Mouse (Mus musculus): Measurements from ENCODE around the gene Tnni1.

Gene Tnni1

DNA sequence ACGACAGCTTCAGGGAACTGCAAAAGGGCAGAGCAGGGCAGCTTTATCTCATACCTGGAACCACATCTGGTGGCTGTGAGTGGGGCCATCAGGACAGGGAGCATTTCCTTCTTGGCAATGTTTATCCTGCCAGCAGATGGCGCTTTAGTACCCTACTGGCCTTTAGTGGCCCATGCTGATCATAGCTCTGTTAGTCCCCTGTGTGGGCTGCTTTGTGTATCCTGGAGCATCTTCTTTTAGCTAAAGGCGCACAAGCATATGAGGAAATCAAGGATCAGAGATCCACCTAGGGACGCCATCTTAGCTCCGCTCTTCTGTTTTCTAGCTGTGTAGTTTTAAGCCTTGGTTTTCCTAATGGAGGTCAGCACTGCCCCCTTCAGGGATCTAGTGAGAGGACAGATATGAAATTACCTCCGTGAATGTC is 67.9 kb downstream of the Tnni1 start:
- DNase-seq = peak; percentile 46

DNA sequence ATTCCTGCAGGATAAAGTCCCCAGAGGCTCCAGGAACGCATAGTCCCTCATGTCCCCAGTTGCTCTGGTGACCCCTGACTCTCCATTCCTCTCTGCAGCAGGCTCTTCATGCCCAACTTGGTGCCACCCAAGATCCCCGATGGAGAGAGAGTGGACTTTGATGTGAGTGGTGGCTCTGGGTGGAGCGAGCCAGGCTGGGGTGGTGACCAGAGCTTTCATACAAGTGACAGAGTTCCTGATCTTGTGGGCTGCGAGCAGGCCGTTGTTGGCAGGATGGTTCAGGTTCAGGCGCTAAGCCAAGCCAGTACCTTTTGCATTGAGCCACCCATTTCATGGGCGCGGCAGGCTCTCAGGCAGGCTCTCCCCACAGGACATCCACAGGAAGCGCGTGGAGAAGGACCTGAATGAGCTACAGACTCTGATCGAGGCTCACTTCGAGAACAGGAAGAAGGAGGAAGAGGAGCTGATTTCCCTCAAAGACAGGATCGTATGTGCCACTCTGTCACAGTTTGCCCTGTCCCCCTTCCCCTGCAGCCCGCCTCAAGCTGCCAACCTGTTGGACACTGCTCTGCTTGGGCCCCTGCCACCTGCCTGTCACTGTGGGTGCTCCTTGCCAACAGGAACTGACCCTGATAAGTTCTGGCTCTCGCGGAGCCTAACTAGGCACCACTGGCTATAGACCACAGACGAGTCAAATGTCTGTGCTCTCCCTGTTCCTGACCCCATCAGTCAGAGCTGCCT is 68.5 kb downstream of the Tnni1 start:
- no peak for DNase-seq

DNA sequence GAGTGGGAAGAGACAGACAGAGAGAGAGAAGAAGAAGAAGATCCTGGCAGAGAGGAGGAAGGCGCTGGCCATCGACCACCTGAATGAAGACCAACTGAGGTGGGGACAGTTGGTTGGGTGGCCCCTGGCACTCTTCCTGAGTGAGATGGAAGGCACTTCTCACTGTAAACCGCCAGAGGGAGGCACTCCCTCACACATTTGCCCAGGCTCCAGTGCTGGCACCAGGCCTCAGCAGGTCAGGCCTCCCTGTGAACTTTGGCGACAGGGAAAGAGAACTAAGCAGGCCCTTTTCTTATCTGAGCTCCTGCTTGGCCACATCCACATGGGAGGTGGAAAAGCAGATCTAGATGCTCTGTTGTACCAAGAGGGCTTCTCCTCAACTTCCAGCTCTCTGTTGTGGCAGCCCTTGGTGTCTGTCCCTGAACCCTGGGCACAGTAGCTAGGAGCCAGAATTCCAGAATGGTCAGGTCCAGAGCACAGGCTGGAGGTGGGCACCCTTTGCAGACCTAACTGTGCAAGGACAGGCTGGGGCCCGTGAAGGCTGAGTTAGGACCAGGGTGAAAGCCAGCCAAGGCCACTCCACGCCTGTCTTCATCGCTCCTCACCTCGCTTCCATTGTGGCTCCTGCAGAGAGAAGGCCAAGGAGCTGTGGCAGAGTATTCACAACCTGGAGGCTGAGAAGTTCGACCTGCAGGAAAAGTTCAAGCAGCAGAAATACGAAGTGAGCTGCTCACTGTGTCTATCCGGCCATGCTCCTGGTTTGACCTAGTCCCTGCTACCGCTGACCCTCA is 71.7 kb downstream of the Tnni1 start:
- DNase-seq = peak; percentile 13

DNA sequence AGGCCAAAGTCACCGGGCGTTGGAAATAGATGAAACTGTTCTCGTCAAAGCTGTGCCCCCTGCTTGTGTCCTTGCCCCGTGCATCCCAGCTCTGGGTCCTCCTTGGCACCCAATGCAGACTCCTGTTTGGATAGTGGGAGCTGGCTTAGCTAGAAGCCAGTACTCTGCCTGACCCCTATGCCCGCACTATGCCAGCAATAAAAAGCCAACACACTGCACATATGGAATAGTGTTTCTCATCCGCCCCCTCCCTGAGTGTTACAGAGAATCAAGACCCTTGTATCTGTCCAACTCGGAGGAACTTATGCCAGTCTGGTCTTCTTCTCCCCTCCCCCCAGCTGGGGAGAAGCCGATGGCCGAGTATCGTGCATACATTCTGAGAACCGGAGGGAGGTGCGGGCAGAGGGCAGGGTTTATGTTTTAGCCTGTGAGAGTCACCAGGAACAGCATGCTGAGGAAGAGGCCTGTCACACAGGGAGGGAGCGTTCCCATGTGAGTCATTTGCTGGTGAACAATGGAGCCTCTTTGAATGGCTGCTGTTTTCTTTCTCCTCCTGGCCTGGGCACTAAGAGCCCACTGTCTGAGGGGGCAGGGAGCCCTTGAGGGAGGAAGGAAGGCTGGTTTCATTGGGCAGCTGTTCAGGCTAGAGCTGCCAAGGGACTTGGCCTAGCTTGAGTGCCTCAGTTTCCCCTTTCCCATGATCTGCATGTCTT is 73.0 kb downstream of the Tnni1 start:
- no peak for DNase-seq

- no peak for DNase-seq
Measured at GRCm38 (mm10) chr1:135853200-135853599, 74.0 kb downstream of the Tnni1 start.

DNA sequence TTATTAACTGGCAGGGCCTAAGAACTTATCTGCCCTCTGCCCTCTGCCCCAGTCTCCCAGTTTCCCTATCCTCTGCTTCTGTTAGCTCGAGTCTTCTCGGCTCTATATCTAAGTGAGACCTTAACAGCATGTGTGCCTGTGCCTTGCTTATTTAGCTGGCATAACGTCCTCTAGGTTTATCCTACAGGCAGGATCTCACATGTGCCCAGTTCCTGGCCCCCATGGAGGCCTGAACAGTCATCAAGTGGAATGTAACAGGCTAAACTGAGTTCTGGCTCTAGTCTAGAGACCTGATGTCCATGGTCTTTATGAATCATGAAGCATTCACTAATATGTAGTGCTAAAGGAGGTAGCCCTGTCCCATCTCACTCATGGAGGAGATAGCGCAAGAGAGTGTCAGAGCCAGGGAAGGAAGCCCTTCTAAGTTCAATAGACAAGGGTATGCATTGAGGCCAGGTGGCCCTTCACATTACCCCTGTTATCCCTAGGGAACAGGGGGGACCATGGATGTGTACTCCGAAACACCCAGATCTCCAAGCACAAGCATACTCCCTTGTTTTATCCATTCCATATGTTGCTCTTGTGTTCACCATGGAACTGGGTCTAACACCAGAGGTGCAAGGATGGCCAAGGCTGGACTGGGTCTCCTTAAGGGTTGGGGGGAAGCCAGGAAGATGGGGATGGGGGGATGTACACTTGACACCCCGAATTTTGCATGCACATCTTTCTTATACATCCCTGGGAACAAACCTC is 75.5 kb downstream of the Tnni1 start:
- no peak for DNase-seq

- no peak for DNase-seq
Measured at GRCm38 (mm10) chr1:135855344-135855687, 76.1 kb downstream of the Tnni1 start.

- no peak for DNase-seq
Measured at GRCm38 (mm10) chr1:135856070-135856469, 76.8 kb downstream of the Tnni1 start.

DNA sequence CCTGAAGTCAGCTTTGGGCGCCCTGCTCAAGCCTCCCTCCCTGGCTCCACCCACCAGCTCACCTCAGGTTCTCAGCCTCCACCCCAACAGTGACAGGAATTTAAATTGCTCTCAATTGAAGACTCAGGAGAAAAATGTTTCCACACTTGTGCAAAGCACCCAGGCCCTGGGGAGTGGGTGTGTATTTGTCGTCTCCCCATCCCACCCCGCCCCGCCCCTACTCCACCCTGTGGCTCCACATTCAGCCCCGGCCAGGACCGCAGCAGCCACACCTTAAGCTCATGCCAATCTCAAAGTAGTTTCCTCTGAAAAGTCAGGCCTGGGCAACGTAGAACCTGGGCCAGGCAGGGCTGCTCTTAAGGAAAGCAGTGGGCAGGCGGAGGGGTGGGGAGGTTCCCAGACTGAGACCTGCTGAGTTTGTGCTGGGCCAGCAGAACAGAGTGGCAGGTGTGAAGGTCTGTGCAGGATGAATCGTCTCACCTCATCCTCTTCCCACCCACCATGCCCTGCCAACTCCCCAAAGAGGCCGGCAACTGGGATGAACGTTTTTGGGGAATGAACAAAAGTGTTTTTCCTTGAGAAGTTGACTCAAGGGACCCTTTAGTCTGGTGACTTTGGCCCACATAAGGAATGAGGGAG is 78.0 kb downstream of the Tnni1 start:
- DNase-seq = no peak

DNA sequence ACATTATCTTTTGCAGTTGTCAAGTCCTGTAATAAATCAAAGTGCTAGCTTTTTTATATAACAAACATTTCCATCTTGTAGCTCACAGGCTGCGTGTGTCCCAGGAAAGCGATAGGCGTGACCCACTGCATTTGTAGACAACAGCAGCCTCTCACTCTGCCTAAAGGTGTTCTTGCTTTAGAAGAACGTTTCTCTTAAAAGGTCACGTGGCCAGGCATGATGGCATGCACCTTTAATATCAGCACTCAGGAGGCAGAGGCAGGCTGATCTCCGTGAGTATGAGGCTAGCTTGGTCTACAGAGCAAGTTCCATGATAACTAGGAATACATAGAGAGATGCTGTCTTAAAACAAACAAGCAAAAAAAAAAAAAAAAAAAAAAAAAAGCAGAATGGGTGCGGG is 79.3 kb downstream of the Tnni1 start:
- no peak for DNase-seq
